Mouse (Mus musculus): ENCODE data around the gene Spty2d1. TPM values are rescaled to one million over a fixed set of nuclear protein-coding genes. Genes with fewer than 3 reads are reported as not detected.
"Not testable (repeated sequence)": the region's sequence is repeated elsewhere in the genome, so short reads cannot be mapped to it uniquely, and the experiment has no call there.

The Spty2d1 gene
- polyA plus RNA-seq, 1 experiment from 2014 or later = 23.9 TPM

GRCm38 (mm10) chr7:46999983-47000643 is 8.1 kb downstream of the Spty2d1 start:
- Histone ChIP-seq H3K4me1 (replicated peaks; ENCODE audit: control insufficient read depth, insufficient read depth, low read length) (peaks cover 29% of the 10 kb centered on the region), H3K27ac (ENCODE audit: low read length) (peak overlapping the region; percentile 34; the same call in 1 of the 2 replicates), H3K27me3 (ENCODE audit: control insufficient read depth, insufficient read depth, low read depth, low read length) (no peaks in the 10 kb centered on the region), H3K4me2 (ENCODE audit: low read depth, low read length) (no peak overlapping the region), H3K9me3 (ENCODE audit: control insufficient read depth, low read length) (no peaks in the 10 kb centered on the region), H3K4me3 (ENCODE audit: low read length) (no peak overlapping the region), H3K9ac (ENCODE audit: low read length) (no peak overlapping the region), H3K36me3 (ENCODE audit: control insufficient read depth, insufficient read depth, low read length) (peaks cover 27% of the 10 kb centered on the region)
- ATAC-seq (ENCODE audit: low read depth) = no peak
- WGBS = 58% methylated on average over 8 of the region's 8 CpGs

DNA sequence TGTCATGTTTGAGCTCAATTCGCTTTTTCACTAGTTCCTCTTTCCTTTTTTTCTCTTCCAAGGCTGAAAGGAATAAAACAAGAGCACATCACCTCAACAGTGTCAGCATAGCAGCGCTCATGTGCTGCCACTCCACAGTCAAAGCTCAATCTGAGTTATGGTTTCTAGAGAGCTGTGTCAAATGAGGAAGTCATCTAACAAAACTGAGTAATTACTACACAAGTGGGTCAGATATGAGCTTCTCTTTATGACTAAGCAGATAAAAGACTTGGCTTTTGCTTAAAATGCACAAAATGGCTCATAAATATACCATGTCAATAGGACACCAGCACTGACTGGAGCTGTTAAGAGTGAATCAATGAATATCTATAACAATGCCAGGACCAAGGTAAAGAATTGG is 9.3 kb downstream of the Spty2d1 start:
- no peak for ATAC-seq (ENCODE audit: low read depth)
- Histone ChIP-seq H3K4me1 (replicated peaks; ENCODE audit: control insufficient read depth, insufficient read depth, low read length) (peaks cover 27% of the 10 kb centered on the region), H3K27ac (ENCODE audit: low read length) (no peak overlapping the region), H3K9me3 (ENCODE audit: control insufficient read depth, low read length) (no peaks in the 10 kb centered on the region), H3K4me3 (ENCODE audit: low read length) (no peak overlapping the region), H3K27me3 (ENCODE audit: control insufficient read depth, insufficient read depth, low read depth, low read length) (no peaks in the 10 kb centered on the region), H3K4me2 (ENCODE audit: low read depth, low read length) (no peak overlapping the region), H3K9ac (ENCODE audit: low read length) (no peak overlapping the region), H3K36me3 (ENCODE audit: control insufficient read depth, insufficient read depth, low read length) (peaks cover 37% of the 10 kb centered on the region)
- WGBS = 87% methylated on average over 2 of the region's 2 CpGs

DNA sequence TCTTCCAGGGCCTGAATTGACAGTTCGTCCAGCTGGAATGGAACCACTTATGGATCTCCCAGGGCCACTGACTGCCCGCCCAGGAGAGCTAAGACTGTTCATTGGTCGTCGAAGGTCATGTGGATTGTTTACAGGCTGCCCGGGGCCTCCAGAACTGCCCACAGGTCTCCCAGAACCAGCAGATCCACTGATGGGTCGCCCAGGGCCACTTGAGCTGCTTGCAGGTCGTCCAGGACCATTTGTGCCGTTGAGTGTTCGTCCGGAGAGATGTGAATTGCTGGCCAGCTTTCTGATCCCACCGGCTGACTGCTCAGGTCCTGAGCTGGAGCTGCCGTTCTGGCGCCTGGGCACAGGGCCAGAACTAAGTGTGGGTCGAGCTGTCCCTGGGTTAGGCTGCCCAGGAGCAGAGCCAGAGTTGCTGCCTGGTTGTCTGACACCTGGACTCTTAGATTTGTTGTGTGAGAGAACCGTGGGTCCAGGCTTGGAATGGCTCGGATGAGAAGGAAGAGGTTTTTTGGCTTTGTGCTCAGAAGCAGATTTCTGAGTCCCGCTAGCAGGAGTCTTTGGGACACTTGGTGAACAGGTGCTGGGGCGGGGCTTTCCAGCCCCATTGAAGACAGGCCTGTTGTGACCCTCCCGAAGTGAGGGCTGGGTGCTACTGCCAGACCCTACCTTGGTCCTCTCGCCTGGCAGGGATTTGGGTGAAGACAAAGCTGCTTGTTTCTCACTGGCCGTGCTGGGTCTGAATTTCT is 10.4 kb downstream of the Spty2d1 start:
- WGBS = 74% methylated on average over 21 of the region's 21 CpGs
- Histone ChIP-seq H3K27me3 (ENCODE audit: control insufficient read depth, insufficient read depth, low read depth, low read length) (no peaks in the 10 kb centered on the region), H3K4me3 (ENCODE audit: low read length) (no peak overlapping the region), H3K4me1 (replicated peaks; ENCODE audit: control insufficient read depth, insufficient read depth, low read length) (peaks cover 27% of the 10 kb centered on the region), H3K27ac (ENCODE audit: low read length) (no peak overlapping the region), H3K4me2 (ENCODE audit: low read depth, low read length) (no peak overlapping the region), H3K9me3 (ENCODE audit: control insufficient read depth, low read length) (no peaks in the 10 kb centered on the region), H3K36me3 (ENCODE audit: control insufficient read depth, insufficient read depth, low read length) (peaks cover 46% of the 10 kb centered on the region), H3K9ac (ENCODE audit: low read length) (no peak overlapping the region)
- no peak for ATAC-seq (ENCODE audit: low read depth)

GRCm38 (mm10) chr7:46997008-46997407 is 11.2 kb downstream of the Spty2d1 start:
- Histone ChIP-seq H3K4me1 (replicated peaks; ENCODE audit: control insufficient read depth, insufficient read depth, low read length) (peaks cover 20% of the 10 kb centered on the region), H3K9me3 (ENCODE audit: control insufficient read depth, low read length) (no peaks in the 10 kb centered on the region), H3K4me3 (ENCODE audit: low read length) (no peak overlapping the region), H3K27me3 (ENCODE audit: control insufficient read depth, insufficient read depth, low read depth, low read length) (no peaks in the 10 kb centered on the region), H3K36me3 (ENCODE audit: control insufficient read depth, insufficient read depth, low read length) (peaks cover 49% of the 10 kb centered on the region), H3K27ac (ENCODE audit: low read length) (no peak overlapping the region), H3K9ac (ENCODE audit: low read length) (no peak overlapping the region), H3K4me2 (ENCODE audit: low read depth, low read length) (no peak overlapping the region)
- no peak for ATAC-seq (ENCODE audit: low read depth)
- WGBS = 86% methylated on average over 4 of the region's 4 CpGs

- ATAC-seq (ENCODE audit: low read depth) = no peak
- no peaks in the 10 kb centered on the region for H3K27me3 ChIP-seq (ENCODE audit: control insufficient read depth, insufficient read depth, low read depth, low read length)
- no peak overlapping the region for H3K27ac ChIP-seq (ENCODE audit: low read length)
- no peak overlapping the region for H3K9ac ChIP-seq (ENCODE audit: low read length)
- peaks cover 54% of the 10 kb centered on the region for H3K36me3 ChIP-seq (ENCODE audit: control insufficient read depth, insufficient read depth, low read length)
- H3K9me3 ChIP-seq (ENCODE audit: control insufficient read depth, low read length) = no peaks in the 10 kb centered on the region
- no peak overlapping the region for H3K4me2 ChIP-seq (ENCODE audit: low read depth, low read length)
- peaks cover 9% of the 10 kb centered on the region; the same call in 1 of the 2 replicates for H3K4me1 ChIP-seq (replicated peaks; ENCODE audit: control insufficient read depth, insufficient read depth, low read length)
- 91% methylated on average over 3 of the region's 3 CpGs for WGBS
- H3K4me3 ChIP-seq (ENCODE audit: low read length) = no peak overlapping the region
These were observed 12.7 kb downstream of the Spty2d1 start for GRCm38 (mm10) chr7:46995558-46995957.

DNA sequence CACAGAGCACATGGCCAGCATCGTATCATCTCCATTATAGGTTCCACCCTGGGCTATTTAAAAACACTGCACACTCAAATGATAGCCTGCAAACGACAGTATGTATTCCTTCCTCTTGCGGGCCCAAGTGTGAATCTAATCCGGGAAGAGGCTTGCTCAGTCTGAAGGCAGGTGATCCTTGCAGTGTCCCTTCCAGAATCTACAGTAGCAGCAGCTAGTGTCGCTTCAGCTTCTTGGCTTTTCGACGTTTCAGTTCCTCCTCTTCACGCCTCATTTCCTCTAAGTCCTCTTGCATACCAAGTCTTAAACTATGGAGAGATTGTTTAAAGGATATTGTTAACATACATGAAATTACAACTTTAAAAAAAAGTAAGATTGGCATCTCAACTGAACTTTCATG is 15.1 kb downstream of the Spty2d1 start:
- peaks cover 45% of the 10 kb centered on the region for H3K36me3 ChIP-seq (ENCODE audit: control insufficient read depth, insufficient read depth, low read length)
- ATAC-seq (ENCODE audit: low read depth) = no peak
- H3K4me2 ChIP-seq (ENCODE audit: low read depth, low read length) = no peak overlapping the region
- H3K9me3 ChIP-seq (ENCODE audit: control insufficient read depth, low read length) = no peaks in the 10 kb centered on the region
- H3K4me1 ChIP-seq (replicated peaks; ENCODE audit: control insufficient read depth, insufficient read depth, low read length) = no peaks in the 10 kb centered on the region; the same call in 1 of the 2 replicates
- H3K27ac ChIP-seq (ENCODE audit: low read length) = no peak overlapping the region
- WGBS = 81% methylated on average over 8 of the region's 8 CpGs
- no peak overlapping the region for H3K9ac ChIP-seq (ENCODE audit: low read length)
- H3K4me3 ChIP-seq (ENCODE audit: low read length) = no peak overlapping the region
- H3K27me3 ChIP-seq (ENCODE audit: control insufficient read depth, insufficient read depth, low read depth, low read length) = no peaks in the 10 kb centered on the region

DNA sequence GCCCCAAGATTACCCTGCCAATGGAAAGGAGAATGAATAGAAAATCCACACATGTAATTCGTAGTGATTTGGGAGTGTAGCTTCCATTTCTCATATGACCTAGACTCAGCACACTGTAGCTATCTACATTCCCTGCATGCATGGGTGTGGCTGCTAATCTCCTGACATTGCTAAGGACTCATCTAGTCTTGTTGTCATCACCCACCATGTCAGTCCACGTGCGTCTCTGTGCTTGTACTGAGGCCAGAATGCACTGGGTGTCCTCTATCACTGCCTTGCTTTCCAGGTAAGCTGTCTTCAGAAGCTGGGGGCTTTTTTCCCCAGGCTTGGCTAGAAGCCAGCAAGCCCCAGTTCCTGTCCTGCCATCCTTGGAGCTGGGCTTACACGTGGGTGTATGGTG is 18.8 kb downstream of the Spty2d1 start:
- not testable (repeated sequence) for H3K9ac ChIP-seq (ENCODE audit: low read length); H3K27ac ChIP-seq (ENCODE audit: low read length); H3K9me3 ChIP-seq (ENCODE audit: control insufficient read depth, low read length); H3K4me3 ChIP-seq (ENCODE audit: low read length); H3K27me3 ChIP-seq (ENCODE audit: control insufficient read depth, insufficient read depth, low read depth, low read length); H3K4me2 ChIP-seq (ENCODE audit: low read depth, low read length); ATAC-seq (ENCODE audit: low read depth)
- Histone ChIP-seq H3K4me1 (replicated peaks; ENCODE audit: control insufficient read depth, insufficient read depth, low read length) (peaks cover 20% of the 10 kb centered on the region), H3K36me3 (ENCODE audit: control insufficient read depth, insufficient read depth, low read length) (peaks cover 22% of the 10 kb centered on the region)
- WGBS = 67% methylated on average over 4 of the region's 4 CpGs

DNA sequence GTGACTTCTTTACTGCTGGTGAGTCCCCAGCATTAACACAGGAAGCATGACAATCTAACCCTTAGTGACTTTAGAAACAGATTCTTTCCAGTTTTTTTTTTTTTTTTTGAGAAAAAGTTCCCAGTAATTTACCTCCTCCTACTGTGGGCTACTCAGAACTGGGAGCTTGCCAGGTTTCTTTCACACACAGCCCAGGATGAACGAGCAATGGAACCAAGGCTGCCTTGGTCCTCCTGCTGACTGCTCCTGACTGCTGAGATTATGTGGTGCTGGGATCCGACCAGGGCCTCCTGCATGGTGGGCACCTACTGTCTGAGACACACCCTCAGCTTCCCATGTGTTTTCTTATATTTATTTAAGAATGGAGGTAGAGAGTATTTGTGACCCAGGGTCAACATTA is 21.1 kb downstream of the Spty2d1 start:
- Histone ChIP-seq H3K27me3 (ENCODE audit: control insufficient read depth, insufficient read depth, low read depth, low read length) (no peaks in the 10 kb centered on the region), H3K4me1 (replicated peaks; ENCODE audit: control insufficient read depth, insufficient read depth, low read length) (peaks cover 20% of the 10 kb centered on the region), H3K9me3 (ENCODE audit: control insufficient read depth, low read length) (no peaks in the 10 kb centered on the region), H3K27ac (ENCODE audit: low read length) (peak overlapping the region; percentile 79), H3K9ac (ENCODE audit: low read length) (no peak overlapping the region), H3K36me3 (ENCODE audit: control insufficient read depth, insufficient read depth, low read length) (peaks cover 6% of the 10 kb centered on the region; the same call in 1 of the 2 replicates), H3K4me2 (ENCODE audit: low read depth, low read length) (no peak overlapping the region), H3K4me3 (ENCODE audit: low read length) (no peak overlapping the region)
- WGBS = 8% methylated on average over 2 of the region's 2 CpGs
- ATAC-seq (ENCODE audit: low read depth) = peak; percentile 52

DNA sequence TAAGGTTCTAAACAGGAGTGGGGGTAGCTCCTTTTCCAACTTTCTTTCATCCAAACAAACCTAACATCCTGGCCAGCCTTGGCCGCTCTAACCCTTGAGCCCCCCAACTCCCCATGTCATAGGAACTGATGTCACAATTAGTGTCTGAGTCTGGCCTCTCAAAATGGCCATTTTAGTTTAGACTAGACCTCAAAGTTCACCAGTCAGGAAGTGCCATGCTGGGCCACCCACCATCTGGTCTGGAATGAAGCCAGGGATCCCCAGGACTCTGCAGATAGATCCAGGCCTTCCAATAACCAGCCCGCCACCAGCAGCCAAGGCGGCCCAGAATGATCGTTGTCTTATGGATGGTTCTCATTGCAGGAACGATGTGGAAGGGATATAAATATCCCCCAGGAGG is 21.6 kb downstream of the Spty2d1 start:
- Histone ChIP-seq H3K4me2 (ENCODE audit: low read depth, low read length) (no peak overlapping the region), H3K27me3 (ENCODE audit: control insufficient read depth, insufficient read depth, low read depth, low read length) (no peaks in the 10 kb centered on the region), H3K36me3 (ENCODE audit: control insufficient read depth, insufficient read depth, low read length) (0 out of 2 replicates have a peak, but pooled peaks cover 2% of the 10 kb centered on the region), H3K27ac (ENCODE audit: low read length) (peak overlapping the region; percentile 79), H3K9me3 (ENCODE audit: control insufficient read depth, low read length) (no peaks in the 10 kb centered on the region), H3K4me1 (replicated peaks; ENCODE audit: control insufficient read depth, insufficient read depth, low read length) (peaks cover 20% of the 10 kb centered on the region), H3K4me3 (ENCODE audit: low read length) (no peak overlapping the region), H3K9ac (ENCODE audit: low read length) (no peak overlapping the region)
- peak; percentile 73 for ATAC-seq (ENCODE audit: low read depth)
- 31% methylated on average over 5 of the region's 5 CpGs for WGBS

Measured in lung, embryonic 16.5 days (tissue).